Mouse (Mus musculus): Measurements from ENCODE around the gene Cyp1a1.

GRCm38 (mm10) chr9:57724701-57725100 is 37.0 kb downstream of the Cyp1a1 start:
- TF ChIP-seq ZC3H11A (IDR thresholded peaks at IDR 0.05; ENCODE audit: borderline replicate concordance, low read depth, low read length) (no peak), HCFC1 (IDR thresholded peaks at IDR 0.05; ENCODE audit: borderline replicate concordance, insufficient read depth, low read length) (no peak), MAFK (IDR thresholded peaks at IDR 0.05; ENCODE audit: insufficient read depth, low read depth, low read length) (no peak), ZNF384 (IDR thresholded peaks at IDR 0.05; ENCODE audit: low read depth, low read length) (no peak)

Measured in ES-E14 (cell line).